Mouse (Mus musculus) mesoderm, embryonic 11.5 days (tissue): ENCODE results near the gene Hoxa3.

ENCODE experiments used
- DNase-seq: peaks from one replicate; pipeline ENCODE4 v3.0.0-alpha.2; 2012; ENCODE audit warnings: low read depth, low spot score

Hoxa3 gene

GRCm38 (mm10) chr6:52219234-52219942 lies 6.3 kb upstream of the Hoxa3 start:
- DNase-seq, result no peak

- no peak for DNase-seq
Measured at GRCm38 (mm10) chr6:52218643-52219215, 5.6 kb upstream of the Hoxa3 start.

GRCm38 (mm10) chr6:52217895-52218642 lies 4.9 kb upstream of the Hoxa3 start:
- no peak for DNase-seq

GRCm38 (mm10) chr6:52217459-52217768 lies 4.3 kb upstream of the Hoxa3 start:
- peak; percentile 94 for DNase-seq

- DNase-seq, result no peak
Measured at GRCm38 (mm10) chr6:52216691-52217458, 3.7 kb upstream of the Hoxa3 start.

- DNase-seq, result no peak
Measured at GRCm38 (mm10) chr6:52215771-52216535, 2.8 kb upstream of the Hoxa3 start.

GRCm38 (mm10) chr6:52215070-52215469 lies 1.9 kb upstream of the Hoxa3 start:
- DNase-seq, result no peak

- no peak for DNase-seq
Measured at GRCm38 (mm10) chr6:52214271-52214670, 1.1 kb upstream of the Hoxa3 start.

GRCm38 (mm10) chr6:52212556-52213118 lies 499 bp downstream of the Hoxa3 start:
- no peak for DNase-seq

- no peak for DNase-seq
Measured at GRCm38 (mm10) chr6:52211961-52212360, 1.2 kb downstream of the Hoxa3 start.

- peak; percentile 89 for DNase-seq
Measured at GRCm38 (mm10) chr6:52211170-52211935, 1.8 kb downstream of the Hoxa3 start.

GRCm38 (mm10) chr6:52209685-52210046 lies 3.5 kb downstream of the Hoxa3 start:
- DNase-seq, result no peak

- DNase-seq, result no peak
Measured at GRCm38 (mm10) chr6:52208868-52209684, 4.1 kb downstream of the Hoxa3 start.

- no peak for DNase-seq
Measured at GRCm38 (mm10) chr6:52208072-52208867, 4.9 kb downstream of the Hoxa3 start, which contains the start of gene Hoxa6. Gene Hoxa6, minus strand, starts transcription at chr6:52208722.

- no peak for DNase-seq
Measured at GRCm38 (mm10) chr6:52207684-52207976, 5.5 kb downstream of the Hoxa3 start.

- no peak for DNase-seq
Measured at GRCm38 (mm10) chr6:52206882-52207683, 6.1 kb downstream of the Hoxa3 start.

GRCm38 (mm10) chr6:52205638-52206621 lies 7.2 kb downstream of the Hoxa3 start:
- DNase-seq, result no peak
